Mouse (Mus musculus): ENCODE data around the gene Ezh1.
"Not testable (repeated sequence)": the region's sequence is repeated elsewhere in the genome, so short reads cannot be mapped to it uniquely, and the experiment has no call there.

The Ezh1 gene

DNA sequence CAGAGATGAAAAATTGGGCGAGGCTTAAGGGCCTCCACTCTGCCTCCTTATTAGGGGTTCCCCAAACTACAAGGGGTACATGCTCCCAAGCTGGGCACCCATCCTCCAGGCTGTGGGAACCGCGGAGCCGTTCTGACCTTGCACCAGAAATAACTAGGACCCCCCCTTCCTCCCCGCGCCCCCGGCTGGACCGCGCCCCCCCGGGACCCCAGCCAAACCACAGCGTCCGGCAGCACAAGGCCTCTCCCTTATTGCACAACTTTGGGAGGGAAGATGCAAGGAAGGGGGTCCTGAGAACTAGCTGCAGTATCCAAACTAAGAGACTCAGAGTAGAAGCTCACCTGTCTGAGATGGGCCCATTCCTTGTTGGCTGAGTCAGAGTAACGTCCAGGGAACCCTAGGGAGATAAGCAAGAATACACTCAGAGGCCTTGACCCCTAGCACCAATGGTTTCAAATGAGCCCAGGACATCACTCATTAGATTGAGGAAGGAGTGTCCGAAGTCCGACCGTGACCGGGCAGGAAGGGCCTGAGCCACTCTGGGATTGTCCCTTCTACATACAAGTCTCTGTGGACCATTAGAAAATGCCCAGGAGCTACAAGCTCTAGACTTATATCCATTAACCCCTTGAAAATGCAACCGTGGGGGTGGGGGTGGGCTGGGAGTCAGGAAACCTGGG, 57.8 kb downstream of the Ezh1 start:
- no peak for DNase-seq (ENCODE audit: low spot score in 2 of 2)

DNA sequence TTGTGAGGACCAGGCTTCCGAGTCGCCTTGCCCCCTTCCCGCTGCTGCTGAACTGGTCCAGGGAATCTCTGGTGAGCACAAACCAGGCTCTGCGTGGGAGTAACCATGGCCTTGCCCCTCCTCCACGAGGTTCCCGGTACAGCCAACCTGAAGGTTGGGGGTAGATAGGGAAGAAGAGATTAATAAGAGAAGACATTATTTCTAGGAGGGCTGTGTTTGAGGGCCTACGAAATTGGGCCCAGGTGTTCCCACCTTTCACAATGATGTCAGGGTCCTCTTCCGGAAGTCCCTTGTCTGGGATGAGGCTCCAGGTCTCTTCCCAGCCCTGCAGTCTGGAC, 58.3 kb downstream of the Ezh1 start:
- no peak for DNase-seq (ENCODE audit: low spot score in 2 of 2)

DNA sequence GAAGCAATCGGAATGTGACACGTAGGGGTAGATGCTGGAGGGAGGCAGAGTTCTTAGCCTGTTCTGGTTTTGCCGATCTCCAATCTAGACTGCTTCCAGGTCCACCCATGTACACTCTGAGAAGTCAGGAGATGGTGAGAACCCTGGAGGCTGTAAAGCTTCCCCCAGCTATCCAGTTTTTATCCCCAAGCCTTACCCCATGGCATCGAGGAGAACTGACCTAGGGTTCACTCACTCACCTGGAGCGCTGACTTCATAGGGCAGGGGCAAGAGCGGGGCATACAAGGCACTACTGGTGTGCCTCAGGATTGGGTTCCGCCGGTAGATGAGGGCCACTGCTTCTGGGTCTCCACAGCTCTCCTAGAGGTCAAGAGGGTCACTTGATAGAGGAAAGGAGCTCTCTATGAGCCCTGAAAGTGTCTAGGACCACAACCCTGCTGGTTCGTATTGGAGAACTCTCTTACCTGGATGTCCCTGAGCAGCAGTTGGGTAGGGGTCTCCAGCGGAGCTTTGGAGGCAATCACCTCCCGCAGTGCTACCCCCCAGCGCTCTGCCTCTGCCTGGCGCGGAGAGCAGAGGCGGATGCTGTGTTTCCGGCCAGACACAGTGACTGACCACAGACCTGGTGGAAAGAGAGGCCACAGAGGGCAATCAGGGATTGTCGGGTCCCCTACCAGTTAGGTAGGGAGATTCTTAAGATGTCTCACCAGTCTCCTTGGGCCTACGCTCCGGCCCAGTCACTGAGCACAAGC, 58.9 kb downstream of the Ezh1 start:
- no peak for DNase-seq (ENCODE audit: low spot score in 2 of 2)

DNA sequence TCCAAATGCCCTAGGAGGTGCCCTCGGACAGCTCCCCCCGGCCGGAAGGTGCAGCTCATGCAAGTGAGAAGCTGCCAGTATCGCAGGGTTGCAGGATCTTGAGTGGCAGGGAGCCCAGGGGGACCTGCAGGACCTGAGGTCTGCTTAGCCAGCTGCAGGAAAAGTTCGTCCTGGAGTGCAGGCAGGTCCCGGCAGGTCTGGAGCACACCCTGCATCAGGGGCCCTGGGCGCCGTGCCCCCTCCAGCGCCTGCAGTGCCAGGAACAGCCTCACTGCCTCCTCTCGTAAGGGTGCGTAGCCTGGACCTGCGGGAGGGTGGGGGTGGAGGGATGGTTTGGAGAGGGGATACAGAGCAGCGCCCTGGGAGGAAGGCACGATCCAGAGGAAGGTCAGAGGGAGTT, 59.9 kb downstream of the Ezh1 start:
- no peak for DNase-seq (ENCODE audit: low spot score in 2 of 2)

DNA sequence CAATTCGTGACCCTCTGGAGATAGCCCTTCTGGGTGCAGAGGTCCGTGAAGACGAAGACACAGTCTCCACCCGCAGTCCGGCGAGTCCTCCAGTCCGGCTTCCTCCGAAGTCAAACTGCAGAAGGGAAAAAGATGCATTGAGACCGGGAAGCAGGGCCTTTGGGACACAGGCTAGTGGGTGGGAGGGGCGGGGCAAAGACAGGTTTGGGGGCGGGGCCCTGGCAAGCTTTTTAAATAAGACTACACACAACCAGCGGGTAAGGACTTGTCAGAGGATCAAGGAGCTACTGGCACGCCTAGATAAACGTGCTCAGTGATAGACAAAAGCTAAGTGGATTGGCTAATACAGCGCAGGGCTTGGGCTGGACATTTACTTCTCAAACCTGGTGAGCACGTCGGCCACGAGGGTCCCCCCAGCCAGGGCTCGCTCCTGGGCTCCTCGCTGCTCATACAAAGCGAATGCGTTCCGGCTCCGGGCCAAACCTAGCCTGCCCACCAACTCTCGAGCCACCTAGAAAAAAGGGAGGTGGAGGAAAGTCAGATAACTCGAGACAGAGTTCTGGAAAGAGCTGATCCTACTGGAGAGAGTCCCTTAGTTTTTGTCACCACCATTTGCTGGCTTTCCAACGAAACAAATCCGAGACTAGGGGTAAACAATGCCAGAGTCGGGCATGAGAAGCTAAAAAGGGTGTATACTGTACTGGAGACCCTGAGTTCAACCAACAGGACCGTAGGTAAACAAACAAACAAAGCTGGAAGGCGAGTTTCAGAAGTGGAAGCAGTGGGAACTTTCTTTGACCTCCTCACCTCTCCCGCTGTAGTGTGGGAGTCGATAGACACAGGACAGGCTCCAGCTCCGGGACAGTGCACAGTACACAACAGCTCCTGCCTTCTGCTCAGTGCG, 61.3 kb downstream of the Ezh1 start:
- peak in 1 of 2 experiments; percentile 24 for DNase-seq (ENCODE audit: low spot score in 2 of 2)

DNA sequence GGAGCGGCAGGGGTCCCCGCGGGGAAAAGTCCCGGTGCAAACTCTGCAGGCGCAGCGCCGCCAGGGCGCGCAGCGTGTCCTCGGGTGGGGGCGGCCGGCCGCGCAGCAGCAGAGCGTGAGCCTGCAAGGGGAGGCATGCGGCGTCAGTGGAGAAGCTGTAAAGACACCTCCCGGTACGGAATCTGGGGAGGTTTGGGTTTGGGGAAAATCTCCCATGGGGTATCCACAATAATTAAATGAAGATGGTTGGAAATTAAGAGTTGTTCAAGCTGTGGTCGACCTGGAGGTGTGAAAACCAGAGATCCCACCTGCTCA, 62.0 kb downstream of the Ezh1 start:
- DNase-seq (ENCODE audit: low spot score in 2 of 2): no peak

DNA sequence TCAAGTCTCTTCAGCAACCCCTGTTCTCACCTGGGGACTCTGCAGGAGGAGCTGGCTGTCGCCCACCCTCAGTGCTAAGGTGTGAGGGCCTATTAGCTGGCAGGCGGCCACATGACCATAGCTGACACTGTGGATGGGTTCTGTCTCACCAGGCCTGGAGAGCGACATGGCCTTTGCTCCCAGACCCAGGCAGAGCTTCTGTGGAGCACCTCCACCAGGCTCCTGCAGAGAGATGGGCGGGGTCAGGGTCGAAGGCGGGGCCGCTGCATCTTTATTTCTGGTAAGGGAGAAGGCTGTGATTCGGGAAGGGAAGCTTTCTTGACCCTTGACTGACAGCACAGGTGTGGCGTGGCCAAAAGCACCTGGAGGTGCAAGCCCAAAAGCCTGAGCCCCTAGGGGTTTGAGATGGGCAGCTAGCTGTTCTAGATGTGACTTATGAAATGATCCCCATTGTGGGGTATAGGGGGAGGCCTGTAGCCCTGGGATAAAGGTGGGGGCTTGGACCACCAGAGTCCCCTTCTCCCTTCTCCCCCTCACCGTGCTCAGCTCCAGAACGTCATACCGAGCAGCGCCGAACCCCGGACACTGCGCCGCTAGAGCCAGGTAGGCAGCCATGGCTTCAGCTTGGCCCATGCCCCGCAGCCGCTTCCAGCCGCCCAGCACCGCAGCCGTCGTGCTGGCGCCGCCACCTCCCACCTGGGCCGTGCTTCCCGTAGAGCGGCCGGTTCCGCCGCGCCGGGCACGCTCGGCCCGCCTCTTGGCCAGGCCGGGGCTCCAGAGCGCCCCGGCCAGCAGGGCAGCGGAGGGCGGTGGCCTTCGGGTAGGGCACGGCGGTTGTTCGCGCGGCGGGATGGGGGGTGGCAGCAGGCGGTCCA, 62.5 kb downstream of the Ezh1 start:
- no peak for DNase-seq (ENCODE audit: low spot score in 2 of 2)

DNA sequence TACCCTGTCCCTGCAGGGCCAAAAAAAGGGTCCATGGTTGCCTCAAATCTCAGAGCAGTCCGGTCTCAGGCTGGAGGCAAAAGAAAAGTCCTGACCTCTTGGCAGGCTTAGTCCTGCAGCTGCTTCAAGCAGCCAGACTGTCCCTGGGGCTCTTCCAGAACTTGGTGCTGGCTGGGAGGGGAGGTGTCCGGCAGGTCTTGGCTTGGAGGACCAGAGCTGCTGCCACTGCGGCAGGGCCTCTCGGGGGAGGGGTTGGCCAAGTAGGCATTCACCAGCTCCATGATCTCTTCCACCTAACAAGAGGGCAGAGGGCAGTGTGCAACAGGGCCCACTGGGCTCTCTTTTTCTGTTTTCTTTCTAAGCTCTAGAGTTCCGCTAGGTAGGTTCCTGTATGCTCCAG, 63.5 kb downstream of the Ezh1 start:
- DNase-seq (ENCODE audit: low spot score in 2 of 2): peak; percentile 64 to 71

DNA sequence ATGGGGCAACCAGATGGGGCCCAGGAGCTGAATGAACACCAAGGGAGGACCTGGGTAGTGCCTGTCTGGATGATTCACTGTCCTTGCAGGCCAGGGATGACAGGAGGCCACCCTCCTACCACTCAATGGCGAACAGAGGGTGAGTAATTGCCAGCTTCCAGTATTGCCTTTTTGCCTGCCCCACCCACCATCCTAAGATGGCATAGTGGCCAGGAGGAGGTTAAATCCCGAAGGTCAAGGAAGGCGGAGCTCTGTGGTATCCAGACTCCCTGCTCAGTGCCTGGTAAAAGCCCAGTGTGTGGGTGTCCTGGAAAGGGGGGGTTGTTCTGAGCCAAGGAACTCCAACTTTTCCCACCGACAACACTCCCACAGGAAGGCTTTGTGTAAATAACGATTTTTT, 64.0 kb downstream of the Ezh1 start:
- DNase-seq (ENCODE audit: low spot score in 2 of 2): no peak

DNA sequence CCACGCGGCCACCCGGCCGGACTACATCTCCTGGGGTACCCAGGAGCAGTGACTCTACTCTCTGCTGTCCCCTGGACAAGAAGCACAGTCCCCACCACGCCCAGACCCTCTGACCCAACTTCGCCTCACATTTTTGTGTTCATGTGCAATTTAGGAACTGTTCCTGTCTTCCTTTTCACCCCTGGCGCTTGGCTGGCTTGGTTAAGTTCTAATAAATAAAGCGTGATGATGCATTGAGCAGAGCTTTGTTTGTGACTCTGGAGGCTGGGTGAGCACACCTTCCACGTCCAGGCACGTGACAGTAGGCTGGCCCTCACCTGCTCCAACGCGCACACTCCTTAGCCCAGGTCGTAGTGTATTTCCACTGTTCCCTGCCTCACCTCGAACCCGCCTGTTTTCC, 64.7 kb downstream of the Ezh1 start:
- no peak for DNase-seq (ENCODE audit: low spot score in 2 of 2)

DNA sequence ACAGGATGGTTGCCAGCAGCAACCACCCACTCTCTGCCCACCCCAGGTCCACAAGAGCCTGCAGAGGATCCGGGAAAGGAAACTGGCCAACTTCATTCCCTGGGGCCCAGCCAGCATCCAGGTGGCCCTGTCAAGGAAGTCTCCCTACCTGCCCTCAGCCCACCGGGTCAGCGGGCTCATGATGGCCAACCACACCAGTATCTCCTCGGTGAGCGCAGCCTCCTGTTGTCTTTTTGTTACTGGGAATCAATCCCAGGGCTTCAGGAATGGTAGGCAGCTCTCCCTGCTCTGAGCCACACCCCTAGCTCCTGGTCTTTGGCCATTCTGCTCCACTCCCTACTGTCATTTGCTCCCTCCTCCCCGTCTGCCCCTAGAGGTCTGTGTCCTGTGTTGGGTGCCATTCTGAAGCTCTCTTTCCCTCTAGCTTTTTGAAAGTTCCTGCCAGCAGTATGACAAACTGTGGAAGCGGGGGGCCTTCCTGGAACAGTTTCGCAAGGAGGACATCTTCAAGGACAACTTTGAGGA, 65.2 kb downstream of the Ezh1 start:
- DNase-seq (ENCODE audit: low spot score in 2 of 2): not testable (repeated sequence)

DNA sequence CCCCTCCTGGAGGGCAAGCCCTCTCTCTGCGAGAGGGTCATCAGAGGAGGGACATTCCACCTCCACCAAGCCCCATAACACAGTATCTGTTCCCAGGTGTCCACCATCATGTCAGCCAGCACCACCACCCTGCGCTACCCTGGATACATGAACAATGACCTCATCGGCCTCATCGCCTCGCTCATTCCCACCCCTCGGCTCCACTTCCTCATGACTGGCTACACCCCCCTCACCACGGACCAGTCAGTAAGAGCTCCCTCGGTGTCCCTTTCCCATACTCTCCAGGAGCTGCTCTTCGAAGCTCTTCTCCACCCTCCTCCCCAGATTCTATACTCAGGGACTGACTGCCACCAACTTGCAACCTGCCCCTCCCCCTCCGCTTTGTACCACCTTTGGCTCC, 66.1 kb downstream of the Ezh1 start:
- DNase-seq (ENCODE audit: low spot score in 2 of 2): not testable (repeated sequence)

DNA sequence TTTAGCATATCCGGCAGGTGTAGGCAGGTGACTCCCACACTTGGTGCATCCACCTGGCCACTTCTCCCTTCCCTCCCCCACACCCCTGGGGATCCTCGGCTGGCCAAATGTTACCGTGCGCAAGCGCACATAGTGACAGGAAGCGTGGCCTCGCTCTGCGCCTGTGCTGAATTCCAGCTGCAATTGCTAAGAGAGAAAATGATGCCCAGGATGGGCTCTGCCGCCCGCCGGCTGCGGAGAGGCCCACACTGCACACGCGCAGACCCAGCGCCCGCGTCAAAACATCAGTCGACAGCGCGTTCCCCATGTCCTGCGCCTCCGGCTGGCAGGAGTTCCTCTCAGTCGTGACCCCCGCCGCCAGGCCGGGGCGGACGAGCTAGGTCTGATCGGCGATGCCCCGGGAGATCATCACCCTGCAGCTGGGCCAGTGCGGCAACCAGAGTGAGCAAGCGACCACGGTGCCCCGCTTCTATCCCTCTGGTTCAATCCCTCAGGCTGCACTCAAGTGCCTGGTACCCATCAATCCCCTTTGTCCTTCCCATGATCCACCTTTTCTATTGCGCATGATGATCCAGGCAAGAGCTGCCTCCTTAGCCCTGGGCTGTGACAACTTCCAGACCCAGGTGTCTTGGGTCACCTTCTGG, 70.4 kb downstream of the Ezh1 start, which contains the start of gene Tubg2:
TSS of gene Tubg2 (plus strand) at position 180 of the 644 bp plus-strand sequence.
- DNase-seq (ENCODE audit: low spot score in 2 of 2): peak; percentile 87 to 89

DNA sequence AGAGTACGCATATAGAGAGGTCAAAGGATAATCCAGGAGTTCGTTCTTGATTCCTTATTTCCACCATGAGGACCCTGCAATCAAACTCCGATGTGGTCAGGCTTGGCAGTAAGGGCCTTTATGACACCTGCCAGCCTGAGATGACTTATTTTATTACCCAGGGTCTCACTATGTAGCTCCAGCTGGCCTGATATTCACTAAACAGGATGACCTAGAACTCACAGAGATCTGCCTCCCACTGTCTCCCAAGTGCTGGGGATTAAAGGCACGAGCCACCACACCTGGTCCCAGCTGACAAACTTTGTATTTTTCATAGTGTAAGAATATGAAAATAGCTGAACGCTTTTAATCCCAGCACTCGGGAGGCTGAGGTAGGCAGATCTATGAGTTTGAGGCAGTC, 71.1 kb downstream of the Ezh1 start:
- no peak for DNase-seq (ENCODE audit: low spot score in 2 of 2)

DNA sequence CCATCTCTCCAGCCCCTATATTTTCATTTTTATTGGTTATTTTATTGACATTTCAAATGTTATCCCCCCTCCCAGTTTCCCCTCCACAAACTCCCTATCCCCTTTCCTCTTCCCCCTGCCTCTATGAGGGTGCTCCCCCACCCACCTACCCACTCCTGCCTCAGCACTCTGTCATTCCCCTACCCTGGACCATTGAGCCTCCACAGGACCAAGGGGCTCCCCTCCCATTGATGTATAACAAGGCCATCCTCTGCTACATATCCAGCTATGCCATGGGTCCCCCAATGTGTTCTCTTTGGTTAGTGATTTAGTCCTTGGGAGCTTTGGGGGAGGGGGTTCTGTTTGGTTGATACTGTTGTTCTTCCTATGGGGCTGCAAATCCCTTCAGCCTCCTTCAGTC, 71.6 kb downstream of the Ezh1 start:
- no peak for DNase-seq (ENCODE audit: low spot score in 2 of 2)

DNA sequence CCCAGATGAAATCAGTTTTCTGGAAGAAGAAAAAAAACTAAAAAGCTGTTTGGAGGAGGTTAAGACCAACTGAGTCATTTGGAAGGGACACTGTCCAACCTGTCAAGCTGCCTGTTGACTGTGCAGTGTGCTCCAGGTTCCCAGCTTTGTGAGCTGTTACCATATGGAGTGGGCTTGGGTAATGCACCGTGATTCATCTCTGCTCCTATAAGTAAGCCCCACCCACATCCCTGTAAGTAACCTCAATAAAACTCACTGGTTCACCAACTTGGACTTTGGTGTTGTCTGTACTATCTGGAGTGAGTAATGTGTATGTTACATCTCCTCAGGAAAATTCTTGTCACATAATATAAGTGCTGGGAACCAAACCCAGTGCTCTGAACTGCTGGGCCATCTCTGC, 73.4 kb downstream of the Ezh1 start:
- no peak for DNase-seq (ENCODE audit: low spot score in 2 of 2)

DNA sequence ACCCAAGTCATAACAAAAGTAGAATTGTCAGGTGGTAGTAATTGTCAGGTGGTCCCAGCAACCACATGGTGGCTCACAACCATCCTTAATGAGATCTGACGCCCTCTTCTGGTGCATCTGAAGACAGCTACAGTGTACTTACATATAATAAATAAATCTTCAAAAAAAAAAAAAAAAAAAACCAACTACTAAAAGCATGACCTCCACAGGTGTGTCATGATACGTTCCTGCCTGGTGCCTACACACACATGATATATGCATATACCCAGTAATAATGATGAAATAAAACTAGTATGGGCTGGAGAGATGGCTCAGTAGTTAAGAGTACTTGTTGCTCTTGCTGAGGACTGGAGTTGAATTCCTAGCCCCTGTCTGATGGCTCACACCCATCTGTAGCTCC, 75.2 kb downstream of the Ezh1 start:
- DNase-seq (ENCODE audit: low spot score in 2 of 2): no peak

DNA sequence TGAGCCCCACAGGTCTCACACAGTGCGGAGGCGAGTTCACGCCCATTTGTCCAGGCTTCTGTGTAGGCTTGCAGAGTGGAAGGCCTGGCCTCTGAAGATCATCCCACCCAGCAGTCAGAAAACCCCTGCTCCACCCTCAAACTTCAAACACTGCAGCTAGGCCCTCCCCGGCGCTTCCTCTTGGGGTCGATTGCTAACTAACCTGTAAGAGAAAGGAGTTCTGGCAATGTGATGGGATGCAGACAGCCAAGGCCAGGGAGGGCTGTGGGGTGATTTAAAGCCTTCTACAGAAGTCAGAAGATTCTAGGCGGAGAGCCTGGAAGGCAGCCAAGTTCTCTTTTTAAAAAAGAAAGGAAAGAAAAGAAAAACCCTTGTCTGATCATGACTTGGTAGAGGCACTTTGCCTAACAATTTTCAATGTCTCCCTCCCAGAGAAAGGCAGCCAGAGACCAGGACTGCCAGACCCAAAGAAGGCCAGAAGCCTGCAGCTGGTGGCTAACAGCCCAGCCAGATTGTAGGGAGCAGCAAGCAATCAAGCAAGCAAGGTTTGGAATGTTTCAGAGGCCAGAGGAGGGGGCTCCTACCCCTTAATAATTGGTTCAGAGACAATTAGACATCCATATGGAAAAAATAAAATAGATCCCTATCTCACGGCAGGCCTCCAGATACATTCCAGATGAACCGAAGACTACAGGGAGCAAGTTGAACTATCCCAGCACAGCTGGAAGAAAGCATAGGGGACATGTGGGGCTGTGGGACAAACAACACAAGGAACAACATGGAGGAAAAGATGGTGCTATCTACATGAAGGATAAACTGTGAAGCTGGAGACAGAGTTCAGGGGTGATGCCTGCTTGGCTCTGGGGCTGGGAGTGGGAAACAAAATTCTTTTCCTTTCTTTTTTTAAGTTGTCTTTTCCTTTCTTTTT, 76.8 kb downstream of the Ezh1 start:
- DNase-seq (ENCODE audit: low spot score in 2 of 2): no peak

DNA sequence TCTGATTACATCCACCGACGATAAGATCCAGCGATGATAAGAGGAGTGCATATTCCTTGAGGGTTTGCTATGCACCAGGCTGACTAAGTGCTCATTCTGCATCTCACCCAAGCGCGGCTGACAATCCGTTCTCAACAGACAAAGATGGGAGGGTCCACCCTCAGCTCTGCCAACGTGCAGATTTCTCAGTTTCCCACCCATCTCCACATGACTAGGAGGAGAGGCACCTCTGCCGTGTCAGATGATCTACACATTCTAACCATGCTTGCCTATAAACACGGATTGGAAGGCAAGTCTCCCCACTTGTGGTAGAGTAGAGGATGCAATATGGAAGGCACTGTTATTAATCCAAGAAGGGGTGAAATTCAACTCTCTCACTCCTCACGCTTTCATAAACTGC, 77.5 kb downstream of the Ezh1 start:
- no peak for DNase-seq (ENCODE audit: low spot score in 2 of 2)

DNA sequence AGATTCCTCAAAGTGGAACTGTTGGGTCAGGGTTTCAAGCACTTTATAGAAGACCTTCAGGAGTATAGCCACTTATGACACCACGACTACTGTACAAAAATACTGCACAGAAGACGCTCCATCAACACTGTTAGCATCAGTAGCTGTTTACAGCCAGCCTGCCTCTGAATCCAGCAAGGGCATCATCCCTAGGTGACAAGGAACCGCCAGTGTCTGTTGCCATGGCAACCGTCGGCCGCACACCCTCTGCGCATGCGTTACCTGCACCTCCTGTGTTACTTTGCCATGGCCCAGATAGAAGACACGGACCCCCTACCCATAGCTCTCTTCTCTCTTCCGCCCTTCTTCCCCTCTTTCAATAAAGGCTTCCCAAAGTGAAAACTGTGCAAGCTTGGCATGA, 79.9 kb downstream of the Ezh1 start:
- DNase-seq (ENCODE audit: low spot score in 2 of 2): peak in 1 of 2 experiments; percentile 71

Data from right cerebral cortex, postnatal 10 days (tissue).